18 mouse cellular contexts compared by ENCODE assay signal in genomic region chr3:113634220-113634619, GRCm38 (mm10). TPM values are rescaled to one million over a fixed set of nuclear protein-coding genes. Genes with fewer than 3 reads are reported as not detected.
DNase-seq lines count a peak whose midpoint lies in the region; ATAC-seq and TF ChIP-seq lines count a peak whose summit lies in the region.
"Had no signal": no experiment of that assay in that cellular context is flagged by ENCODE, and none has a peak within 500 bp of the region (broad histone marks: within the 10 kb centered on the region; RNA-seq: fewer than 3 reads in every experiment).

No protein-coding gene starts in this region.

- peak overlapping the region in 2 of 3 experiments; percentile 32 to 56 for H3K4me3 ChIP-seq in CH12.LX (replicated peaks in 1 of 3; ENCODE audit: low read depth in 2 of 3, low read length in 2 of 3, poor library complexity in 1 of 3)
- no peak overlapping the region for H3K4me3 ChIP-seq in hindbrain, embryonic 16.5 days (ENCODE audit: low read length)

- H3K79me2 ChIP-seq in CH12.LX (replicated peaks; ENCODE audit: control insufficient read depth, extremely low read depth, insufficient read depth, poor library complexity, severe bottlenecking) = peaks cover 3% of the 10 kb centered on the region; the same call in 1 of the 2 replicates

- H3K4me2 ChIP-seq in CH12.LX (ENCODE audit: insufficient read depth, low read depth, poor library complexity, severe bottlenecking) = no peak overlapping the region
- H3K4me2 ChIP-seq in hindbrain, embryonic 16.5 days (ENCODE audit: low read length) = no peak overlapping the region

- ATAC-seq in hindbrain, embryonic 16.5 days = no peak
- ATAC-seq: activated CD4-positive, CD25-positive, alpha-beta regulatory T cell, adult 4 months; CD4-positive, CD25-positive, alpha-beta regulatory T cell, adult 4 months; Patski had no signal

- no peaks in the 10 kb centered on the region for H3K36me3 ChIP-seq in CH12.LX (replicated peaks in 1 of 2; ENCODE audit: control insufficient read depth in 1 of 2, insufficient read depth in 1 of 2, low read length in 1 of 2)
- no peaks in the 10 kb centered on the region for H3K36me3 ChIP-seq in hindbrain, embryonic 16.5 days (ENCODE audit: control insufficient read depth, insufficient read depth, low read length)
- H3K36me3 ChIP-seq: G1E had no signal

- TF ChIP-seq EP300 in CH12.LX (IDR thresholded peaks at IDR 0.05; ENCODE audit: low read length) = no peak

- no peak overlapping the region; the same call in 1 of the 2 replicates for H3K9ac ChIP-seq in CH12.LX (ENCODE audit: insufficient read depth, low read depth)
- H3K9ac ChIP-seq in hindbrain, embryonic 16.5 days (ENCODE audit: low read depth, low read length) = no peak overlapping the region

- no peak overlapping the region for H3K27ac ChIP-seq in CH12.LX (ENCODE audit: insufficient read depth, low read depth)
- no peak overlapping the region for H3K27ac ChIP-seq in hindbrain, embryonic 16.5 days (ENCODE audit: low read depth, low read length)

- H3K4me1 ChIP-seq in CH12.LX (ENCODE audit: control insufficient read depth in 1 of 2, insufficient read depth in 2 of 2) = peaks cover 0 to 17% of the 10 kb centered on the region in 2 experiments; a peak in 2 of 4 replicates
- H3K4me1 ChIP-seq in hindbrain, embryonic 16.5 days (ENCODE audit: control insufficient read depth, insufficient read depth, low read depth, low read length) = peaks cover 5% of the 10 kb centered on the region

- H3K27me3 ChIP-seq in CH12.LX (replicated peaks) = no peaks in the 10 kb centered on the region
- H3K27me3 ChIP-seq in hindbrain, embryonic 16.5 days (replicated peaks; ENCODE audit: control insufficient read depth, insufficient read depth, low read length) = no peaks in the 10 kb centered on the region
- H3K27me3 ChIP-seq: Patski had no signal

- no peak for TF ChIP-seq CTCF in CH12.LX (conservative IDR thresholded peaks at IDR 0.05 in 1 of 2, IDR thresholded peaks at IDR 0.05 in 1 of 2; ENCODE audit: low read depth in 2 of 2, low read length in 2 of 2)

- no peak for TF ChIP-seq RAD21 in CH12.LX (IDR thresholded peaks at IDR 0.05; ENCODE audit: low read depth, low read length)

- DNase-seq in CH12.LX (ENCODE audit: extremely low read depth) = peak; percentile 52
- DNase-seq: adrenal gland, adult 2 months; adrenal gland, adult 8-10 months; adrenal gland, postnatal 10 days; adrenal gland, postnatal 14 days; adrenal gland, postnatal 25 days; adrenal gland, postnatal 36 days; B cell, adult 2 months; cerebellum, adult 11 months; cerebellum, adult 11-12 months; cerebellum, adult 18-20 months; cerebellum, adult 2 months; cerebellum, adult 8-10 months had no signal

- in situ Hi-C loops in CH12.LX (cut with MboI; ENCODE audit: low pct_ligation_motif_present, low pct_unique_long_range_greater_than_20kb, low sequenced_read_pairs) = no loop called here

- peak; percentile 50 for TF ChIP-seq POLR2A in CH12.LX (IDR thresholded peaks at IDR 0.05; ENCODE audit: low read depth, low read length)

- H3K9me3 ChIP-seq in CH12.LX (replicated peaks; ENCODE audit: low read length) = no peaks in the 10 kb centered on the region
- no peaks in the 10 kb centered on the region for H3K9me3 ChIP-seq in hindbrain, embryonic 16.5 days (ENCODE audit: control insufficient read depth, low read length)
- H3K9me3 ChIP-seq: G1E had no signal

- dilution Hi-C loops in CH12.LX (cut with MboI; ENCODE audit: extremely low pct_ligation_motif_present, extremely low pct_unique_long_range_greater_than_20kb, low sequenced_read_pairs) = no loop called here

TF ChIP-seq in CH12.LX, 34 proteins besides CTCF, POLR2A, EP300 and RAD21:
- TF ChIP-seq TCF12 (IDR thresholded peaks at IDR 0.05; ENCODE audit: low read depth, low read length) = peak; percentile 47; the same call in 1 of the 2 replicates
- 0 out of 2 replicates have a peak, but pooled peaks have one; percentile 18 for TF ChIP-seq NELFE (IDR thresholded peaks at IDR 0.05; ENCODE audit: low read depth, low read length)
- TF ChIP-seq UBTF (IDR thresholded peaks at IDR 0.05; ENCODE audit: low read depth, low read length) = no peak
- no peak for TF ChIP-seq IRF4 (IDR thresholded peaks at IDR 0.05; ENCODE audit: low read depth, low read length)
- TF ChIP-seq TBP (conservative IDR thresholded peaks at IDR 0.05; ENCODE audit: low read depth, low read length) = 0 out of 2 replicates have a peak, but pooled peaks have one; percentile 45
TF ChIP-seq in CH12.LX: peak in this region for 3.

RNA-seq across cellular contexts. Expression of gene Rnpc3, which starts 4.3 kb away (rescaled TPM):
- total RNA-seq in CH12.LX (2012; rRNA removed) (10.3 and 12.2 TPM in 2 replicates), CH12.LX (2014; rRNA removed) (18.0 and 27.6 TPM in 2 replicates)
- polyA plus RNA-seq in CH12.LX (2012; ENCODE audit: insufficient read length, low read depth) = 21.5 and 24.2 TPM in 2 replicates
- polyA plus RNA-seq in hindbrain, embryonic 16.5 days (2015; fragmentation: Nextera tagmentation; extraction: Ambion mirVana) = 44.7 and 46.6 TPM in 2 replicates

RNA-seq across cellular contexts. Expression of gene Amy1, which starts 27.7 kb away (rescaled TPM):
- total RNA-seq in CH12.LX (2012; rRNA removed) (0.17 TPM in 2 replicates), CH12.LX (2014; rRNA removed) (0.71 and 2.0 TPM in 2 replicates)
- polyA plus RNA-seq in CH12.LX (2012; ENCODE audit: insufficient read length, low read depth) = 0.67 and 2.1 TPM in 2 replicates
- 16.1 and 20.4 TPM in 2 replicates for polyA plus RNA-seq in hindbrain, embryonic 16.5 days (2015; fragmentation: Nextera tagmentation; extraction: Ambion mirVana)
